Mouse (Mus musculus) liver, embryonic 14.5 days (tissue): ENCODE results near the gene Ccdc120. TPM values are rescaled to one million over a fixed set of nuclear protein-coding genes. Genes with fewer than 3 reads are reported as not detected.

Source experiments
- ATAC-seq: fragments of 200-750 bp; cut with Nextera tagmentation; 2 replicates; pipeline ENCODE4 v1.8.0; 2017; ENCODE audit warnings: moderate number of reproducible peaks, mild to moderate bottlenecking, moderate library complexity; ENCODE audit not compliant: insufficient read depth
- DNase-seq, 3 experiments: peaks; one replicate each; pipeline ENCODE4 v3.0.0-alpha.2; 2012 to 2013; ENCODE audit warnings: low read depth in 3 of 3, low spot score in 3 of 3
- H3K27ac ChIP-seq: fragments of 300-500 bp; sonication (generic); 2 replicates; pipeline ENCODE4 v1.5.1; 2014; ENCODE audit warnings: moderate library complexity, mild to moderate bottlenecking, control low read depth, inconsistent platforms
- H3K27me3 ChIP-seq: fragments of 300-500 bp; sonication (generic); 2 replicates; pipeline ENCODE4 v1.6.1; 2014; ENCODE audit warnings: mild to moderate bottlenecking, low read length, moderate library complexity; ENCODE audit not compliant: control insufficient read depth, insufficient read depth
- H3K36me3 ChIP-seq: fragments of 300-500 bp; sonication (generic); replicated peaks from 2 replicates; pipeline ENCODE4 v1.6.1; 2014; ENCODE audit warnings: low read depth; ENCODE audit not compliant: control insufficient read depth, insufficient read depth
- H3K4me1 ChIP-seq, 2 experiments: fragments of 200-500 bp in 1 of 2; fragments of 300-500 bp in 1 of 2; sonication (generic) in 1 of 2; replicated peaks; 2 replicates each; pipeline ENCODE4 v1.6.1; 2012 to 2014; ENCODE audit warnings: antibody characterized with exemption in 1 of 2, inconsistent platforms in 1 of 2, low read length in 1 of 2; ENCODE audit not compliant: control insufficient read depth in 2 of 2, insufficient read depth in 2 of 2
- H3K4me2 ChIP-seq: fragments of 300-500 bp; sonication (generic); 2 replicates; pipeline ENCODE4 v1.6.1; 2014; ENCODE audit warnings: low read depth, mild to moderate bottlenecking, control low read depth, moderate library complexity
- H3K4me3 ChIP-seq, 2 experiments: fragments of 200-500 bp in 1 of 2; fragments of 300-500 bp in 1 of 2; sonication (generic) in 1 of 2; 2 replicates each; pipeline ENCODE4 v1.5.1; 2012 to 2014; ENCODE audit warnings: low read depth in 2 of 2, low read length in 2 of 2, mild to moderate bottlenecking in 2 of 2, control low read depth in 1 of 2, inconsistent platforms in 1 of 2, moderate library complexity in 1 of 2; ENCODE audit not compliant: insufficient read depth in 1 of 2
- H3K9ac ChIP-seq: fragments of 300-500 bp; sonication (generic); replicated peaks from 2 replicates; pipeline ENCODE4 v1.6.1; 2014; ENCODE audit warnings: mild to moderate bottlenecking, control low read depth, moderate library complexity
- H3K9me3 ChIP-seq: fragments of 300-500 bp; sonication (generic); 2 replicates; pipeline ENCODE4 v1.6.1; 2016; ENCODE audit warnings: low read length, mixed read lengths; ENCODE audit not compliant: control insufficient read depth
- CTCF ChIP-seq: IDR thresholded peaks from 2 replicates; pipeline ENCODE4 v1.5.1; 2016; ENCODE audit warnings: antibody characterized with exemption, low read depth, control low read depth
- EP300 ChIP-seq: IDR thresholded peaks from 2 replicates; pipeline ENCODE4 v1.6.1; 2016; ENCODE audit warnings: antibody characterized with exemption, low read depth
- WGBS: fragments of 180-500 bp; shearing (Covaris S2); extraction: QIAGEN DNeasy Blood & Tissue Kit; methylation state at CpG from one replicate; pipeline ENCODE4 v1.1.7; 2014; ENCODE audit not compliant: insufficient replicate concordance; 5-methylcytosine and 5-hydroxymethylcytosine counted together
- polyA plus RNA-seq, 2 experiments: library from polyadenylated mRNA; depleted of rRNA in 1 of 2; stranded (reverse) in 1 of 2; unstranded in 1 of 2; fragments of >200 nt; fragmentation: Nextera tagmentation in 1 of 2; extraction: Ambion mirVana in 1 of 2; gene quantifications; 2 replicates each; pipeline versions ENCODE4 v1.2.1 to v1.2.3; 2012 to 2014

Gene Ccdc120
- polyA plus RNA-seq (2012; rRNA removed) (1.4 and 2.0 TPM in 2 replicates), polyA plus RNA-seq (2014; fragmentation: Nextera tagmentation; extraction: Ambion mirVana) (1.5 and 2.3 TPM in 2 replicates)

DNA sequence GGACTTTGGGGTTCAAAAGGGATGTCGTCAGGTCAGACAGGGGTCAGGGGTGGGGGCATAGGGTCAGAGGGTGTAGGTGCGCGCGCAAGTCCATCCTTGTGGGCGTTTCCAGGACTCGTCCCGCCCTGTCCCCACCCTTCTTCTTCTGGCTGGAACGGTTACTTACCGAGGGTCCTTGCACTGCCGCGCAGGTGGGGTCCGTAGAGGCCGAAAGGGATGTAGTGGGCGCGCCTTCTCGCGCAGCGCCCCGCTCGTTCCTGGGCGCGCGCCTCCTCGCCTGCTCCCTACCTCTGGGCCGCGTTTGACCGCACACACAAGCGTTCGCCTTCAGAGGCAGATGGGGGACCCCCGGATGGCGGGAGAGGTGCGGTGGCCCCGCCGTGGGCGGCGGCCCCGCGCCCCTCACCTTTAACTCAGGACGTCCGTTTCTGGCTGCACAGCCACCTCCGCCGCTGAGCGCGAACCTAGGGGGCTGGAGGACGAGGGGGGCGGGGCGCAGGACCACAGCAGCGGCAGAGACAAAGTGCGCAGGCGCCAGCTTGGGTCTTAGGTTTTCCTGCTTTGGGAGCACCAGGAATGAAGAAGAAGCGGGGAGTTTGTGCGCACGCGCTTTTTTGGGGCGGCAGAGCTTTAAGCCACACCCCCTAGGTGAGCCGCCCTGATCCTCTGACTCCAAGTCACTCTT is at the start of gene Ccdc120:
Gene Ccdc120 (minus strand): TSS at position 474 of the 685 bp plus-strand sequence.
- H3K9ac ChIP-seq = no peak within 1 kb of the TSS; the same call in 1 of the 2 replicates
- H3K4me2 ChIP-seq = peak within 1 kb of the TSS; percentile 74
- H3K4me1 ChIP-seq = no peaks in the 10 kb centered on the region
- ATAC-seq = peak; percentile 18; the same call in 1 of the 2 replicates
- H3K27ac ChIP-seq = no peak within 1 kb of the TSS
- TF ChIP-seq CTCF = no peak
- TF ChIP-seq EP300 = no peak
- no peaks in the 10 kb centered on the region for H3K27me3 ChIP-seq
- no peak for DNase-seq
- WGBS = 6% methylated on average over 56 of the region's 56 CpGs
- peak within 1 kb of the TSS; percentile 59 to 60 for H3K4me3 ChIP-seq
- H3K36me3 ChIP-seq = no peaks in the 10 kb centered on the region
- H3K9me3 ChIP-seq = no peaks in the 10 kb centered on the region

DNA sequence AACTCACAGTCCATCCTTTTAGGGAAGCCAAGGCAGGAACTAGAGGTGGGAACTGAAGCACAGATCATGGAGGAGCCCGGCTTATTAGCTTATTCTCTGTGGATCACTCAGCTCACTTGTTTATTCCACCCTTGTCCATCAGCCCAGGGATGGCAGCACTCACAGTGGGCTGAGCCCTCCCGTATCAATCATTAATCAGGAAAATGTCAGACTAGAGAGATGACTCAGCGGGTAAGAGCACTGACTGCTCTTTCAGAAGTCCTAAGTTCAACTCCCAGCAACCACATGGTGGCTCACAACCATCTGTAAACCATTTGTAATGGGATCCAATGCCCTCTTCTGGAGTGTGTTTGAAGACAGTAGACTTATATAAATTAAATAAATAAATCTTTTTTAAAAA is 46.6 kb upstream of the Ccdc120 start:
- DNase-seq = no peak
- whole genome bisulfite sequencing = 49% methylated on average over 3 of the region's 3 CpGs
- Histone ChIP-seq H3K27ac (no peak overlapping the region), H3K36me3 (peaks cover 13% of the 10 kb centered on the region), H3K9ac (no peak overlapping the region), H3K9me3 (no peaks in the 10 kb centered on the region), H3K4me2 (no peak overlapping the region), H3K27me3 (no peaks in the 10 kb centered on the region), H3K4me1 (peaks cover 0 to 4% of the 10 kb centered on the region in 2 experiments; a peak in 2 of 4 replicates), H3K4me3 (no peak overlapping the region)
- ATAC-seq = peak; percentile 65
- TF ChIP-seq EP300 = no peak
- TF ChIP-seq CTCF = peak; percentile 36

DNA sequence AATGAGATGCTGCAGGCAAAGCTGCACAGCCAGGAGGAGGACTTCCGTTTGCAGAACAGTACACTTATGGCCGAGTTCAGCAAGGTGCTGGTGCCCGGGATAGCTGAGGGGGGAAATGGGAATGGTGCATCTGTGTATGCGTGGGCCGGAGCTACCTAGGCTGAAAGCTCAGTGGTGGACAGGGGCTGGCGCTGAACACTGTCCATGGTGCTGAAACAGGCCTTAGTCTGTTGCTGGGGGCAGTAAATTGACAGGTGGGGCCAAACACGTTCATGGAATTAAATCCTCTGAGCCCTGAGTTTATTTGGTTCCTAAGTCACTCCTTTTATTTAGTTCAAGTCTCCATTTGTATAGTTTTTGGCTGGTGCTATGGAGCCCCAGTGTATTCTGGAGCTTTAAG is 44.3 kb upstream of the Ccdc120 start:
- H3K9ac ChIP-seq = no peak overlapping the region
- no peak overlapping the region for H3K4me2 ChIP-seq
- no peaks in the 10 kb centered on the region for H3K27me3 ChIP-seq
- H3K9me3 ChIP-seq = no peaks in the 10 kb centered on the region
- H3K36me3 ChIP-seq = peaks cover 5% of the 10 kb centered on the region; the same call in 1 of the 2 replicates
- H3K27ac ChIP-seq = no peak overlapping the region
- DNase-seq (no peak), ATAC-seq (no peak)
- 49% methylated on average over 7 of the region's 7 CpGs for WGBS
- H3K4me1 ChIP-seq = peaks cover 0 to 4% of the 10 kb centered on the region in 2 experiments; a peak in 2 of 4 replicates
- TF ChIP-seq EP300 (no peak), CTCF (no peak)
- no peak overlapping the region for H3K4me3 ChIP-seq

DNA sequence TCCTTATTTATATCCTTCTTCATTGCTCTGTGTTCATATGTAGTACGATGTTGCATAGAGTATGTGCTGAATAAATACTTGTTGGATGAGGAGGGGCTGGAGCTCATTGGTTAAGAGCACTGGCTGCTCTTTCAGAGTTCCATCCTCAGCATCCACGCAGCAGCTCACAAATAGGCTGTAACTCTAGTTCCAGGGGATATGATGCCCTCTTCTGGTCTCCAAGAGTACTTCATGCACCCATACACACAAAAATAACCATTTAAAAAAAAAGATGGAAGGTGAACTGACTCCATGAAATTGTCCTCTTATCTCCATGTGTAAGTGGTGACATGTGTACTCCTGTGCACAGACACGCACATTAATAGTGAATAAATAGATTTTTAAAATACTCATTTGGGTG is 42.7 kb upstream of the Ccdc120 start:
- no peak overlapping the region for H3K4me3 ChIP-seq
- no peaks in the 10 kb centered on the region for H3K27me3 ChIP-seq
- no peaks in the 10 kb centered on the region for H3K9me3 ChIP-seq
- WGBS = 39% methylated on average over 3 of the region's 3 CpGs
- no peak overlapping the region for H3K9ac ChIP-seq
- ATAC-seq = no peak
- peak; percentile 58 for TF ChIP-seq CTCF
- TF ChIP-seq EP300 = no peak
- no peak overlapping the region for H3K4me2 ChIP-seq
- DNase-seq = no peak
- H3K4me1 ChIP-seq = peaks cover 0 to 4% of the 10 kb centered on the region in 2 experiments; a peak in 2 of 4 replicates
- no peaks in the 10 kb centered on the region for H3K36me3 ChIP-seq
- H3K27ac ChIP-seq = no peak overlapping the region

DNA sequence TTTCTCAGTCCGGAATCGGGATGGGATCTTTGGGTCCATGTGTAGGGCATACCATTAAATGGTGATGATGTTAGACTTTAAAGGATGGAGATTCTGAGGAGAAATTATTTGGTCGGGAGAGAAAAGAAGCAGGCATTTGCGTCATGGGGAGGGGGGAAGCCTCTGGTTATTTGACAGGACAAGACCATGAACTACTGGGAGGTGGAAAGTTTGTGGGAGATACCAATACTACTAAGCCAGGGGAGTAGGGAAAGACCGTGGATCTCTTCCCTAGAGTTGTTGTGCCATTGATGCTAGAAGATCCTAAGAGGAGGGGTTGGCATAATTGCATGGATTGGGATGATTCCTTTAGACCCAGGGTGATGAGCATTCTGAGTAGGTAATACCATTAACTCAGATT is 39.6 kb upstream of the Ccdc120 start:
- no peaks in the 10 kb centered on the region for H3K27me3 ChIP-seq
- TF ChIP-seq CTCF = no peak
- no peak for TF ChIP-seq EP300
- peak overlapping the region; percentile 76 to 97 for H3K4me3 ChIP-seq
- H3K9me3 ChIP-seq = no peaks in the 10 kb centered on the region
- 13% methylated on average over 5 of the region's 5 CpGs for WGBS
- no peaks in the 10 kb centered on the region; a peak in 1 of 4 replicates for H3K4me1 ChIP-seq
- no peak for DNase-seq
- H3K4me2 ChIP-seq = peak overlapping the region; percentile 76
- no peaks in the 10 kb centered on the region for H3K36me3 ChIP-seq
- peak overlapping the region; percentile 77 for H3K9ac ChIP-seq
- peak; percentile 44; the same call in 1 of the 2 replicates for ATAC-seq
- H3K27ac ChIP-seq = peak overlapping the region; percentile 36
